Mouse (Mus musculus) bone marrow, adult 2 months (tissue): ENCODE results near the gene Ttc30a2.

Experiments
- CTCF ChIP-seq: fragments of 200-500 bp; IDR thresholded peaks from 2 replicates; pipeline ENCODE4 v1.5.1; 2011; ENCODE audit warnings: low read length, control low read depth; ENCODE audit not compliant: control insufficient read depth, insufficient read depth
- POLR2A ChIP-seq: fragments of 200-500 bp; IDR thresholded peaks from 2 replicates; pipeline ENCODE4 v1.6.1; 2011; ENCODE audit warnings: low read depth, mild to moderate bottlenecking, control low read depth, low read length, borderline replicate concordance; ENCODE audit not compliant: control insufficient read depth

GRCm38 (mm10) chr2:75964972-75965371 lies 13.0 kb downstream of the Ttc30a2 start:
- TF ChIP-seq POLR2A (no peak), CTCF (no peak)
